Mouse (Mus musculus) mouse trophoblast stem cell (cell line): ENCODE results near the gene Urb1.

Experiments used
- in situ Hi-C, 2 experiments: fragments of 300-500 bp; cut with MseI, MboI; formaldehyde crosslinking; loops; 2 replicates in 1 of 2; 3 replicates in 1 of 2; pipeline ENCODE4 v1.15.1; 2025

Urb1 gene

GRCm38 (mm10) chr16:90701541-90701940 is 108.7 kb downstream of the Urb1 start:
- in situ Hi-C loops: loop anchor here (25.0 kb wide), 1 partner anchor 314 kb away; the partner anchor contains the start of gene Hunk (in 2 of the 2)
